Mouse (Mus musculus): ENCODE measurements at regions not wholly inside any gene's neighbourhood (a gene's known extent, or its start where the extent isn't known, plus 50 kb on each side); places are given as distances from the start of the nearest gene placed in this dataset.

- no peaks in the 10 kb centered on the region for H3K36me3 ChIP-seq
- H3K4me1 ChIP-seq: peaks cover 18% of the 10 kb centered on the region; the same call in 1 of the 2 replicates
- no peak overlapping the region for H3K4me3 ChIP-seq
- H3K4me2 ChIP-seq: no peak overlapping the region
- no peak overlapping the region for H3K27ac ChIP-seq
- H3K27me3 ChIP-seq: no peaks in the 10 kb centered on the region
- H3K9me3 ChIP-seq: no peaks in the 10 kb centered on the region
- no peak overlapping the region for H3K9ac ChIP-seq
- no peak for ATAC-seq (ENCODE audit: borderline replicate concordance, extremely low read depth, low FRiP score, low TSS enrichment)
- whole genome bisulfite sequencing: 83% methylated on average over 2 of the region's 2 CpGs
Observed at GRCm38 (mm10) chr4:131205127-131205526, 260.9 kb downstream of the Matn1 start.

GRCm38 (mm10) chr4:131205685-131206084 is 261.5 kb downstream of the Matn1 start:
- Histone ChIP-seq H3K4me1 (peaks cover 18% of the 10 kb centered on the region; the same call in 1 of the 2 replicates), H3K27ac (peak overlapping the region; percentile 74), H3K4me3 (no peak overlapping the region), H3K27me3 (no peaks in the 10 kb centered on the region), H3K4me2 (no peak overlapping the region), H3K9ac (no peak overlapping the region), H3K9me3 (no peaks in the 10 kb centered on the region), H3K36me3 (no peaks in the 10 kb centered on the region)
- 41% methylated on average over 4 of the region's 4 CpGs for WGBS
- no peak for ATAC-seq (ENCODE audit: borderline replicate concordance, extremely low read depth, low FRiP score, low TSS enrichment)

GRCm38 (mm10) chr4:131206181-131206885 is 262.1 kb downstream of the Matn1 start:
- Histone ChIP-seq H3K4me2 (no peak overlapping the region), H3K36me3 (no peaks in the 10 kb centered on the region), H3K9ac (no peak overlapping the region), H3K4me3 (no peak overlapping the region), H3K4me1 (peaks cover 18% of the 10 kb centered on the region; the same call in 1 of the 2 replicates), H3K9me3 (no peaks in the 10 kb centered on the region), H3K27me3 (no peaks in the 10 kb centered on the region), H3K27ac (peak overlapping the region; percentile 74)
- WGBS: 77% methylated on average over 8 of the region's 8 CpGs
- 0 out of 2 replicates have a peak, but pooled peaks have one; percentile 1 for ATAC-seq (ENCODE audit: borderline replicate concordance, extremely low read depth, low FRiP score, low TSS enrichment)

GRCm38 (mm10) chr4:131206886-131207200 is 262.7 kb downstream of the Matn1 start:
- 32% methylated on average over 4 of the region's 4 CpGs for WGBS
- Histone ChIP-seq H3K27me3 (no peaks in the 10 kb centered on the region), H3K27ac (peak overlapping the region; percentile 74), H3K9ac (no peak overlapping the region), H3K4me1 (peaks cover 16% of the 10 kb centered on the region; the same call in 1 of the 2 replicates), H3K4me3 (no peak overlapping the region), H3K9me3 (no peaks in the 10 kb centered on the region), H3K36me3 (no peaks in the 10 kb centered on the region), H3K4me2 (no peak overlapping the region)
- peak; percentile 50; the same call in 1 of the 2 replicates for ATAC-seq (ENCODE audit: borderline replicate concordance, extremely low read depth, low FRiP score, low TSS enrichment)

GRCm38 (mm10) chr4:131207249-131207648 is 263.1 kb downstream of the Matn1 start:
- H3K4me2 ChIP-seq: no peak overlapping the region
- ATAC-seq (ENCODE audit: borderline replicate concordance, extremely low read depth, low FRiP score, low TSS enrichment): no peak
- H3K9me3 ChIP-seq: no peaks in the 10 kb centered on the region
- 57% methylated on average over 2 of the region's 2 CpGs for WGBS
- peaks cover 16% of the 10 kb centered on the region; the same call in 1 of the 2 replicates for H3K4me1 ChIP-seq
- H3K27me3 ChIP-seq: no peaks in the 10 kb centered on the region
- H3K27ac ChIP-seq: no peak overlapping the region
- no peaks in the 10 kb centered on the region for H3K36me3 ChIP-seq
- H3K9ac ChIP-seq: no peak overlapping the region
- no peak overlapping the region for H3K4me3 ChIP-seq

GRCm38 (mm10) chr4:131208166-131208565 is 264.0 kb downstream of the Matn1 start:
- Histone ChIP-seq H3K4me3 (no peak overlapping the region), H3K9me3 (no peaks in the 10 kb centered on the region), H3K4me2 (no peak overlapping the region), H3K4me1 (peaks cover 16% of the 10 kb centered on the region; the same call in 1 of the 2 replicates), H3K36me3 (no peaks in the 10 kb centered on the region), H3K27ac (no peak overlapping the region), H3K9ac (no peak overlapping the region), H3K27me3 (no peaks in the 10 kb centered on the region)
- no peak for ATAC-seq (ENCODE audit: borderline replicate concordance, extremely low read depth, low FRiP score, low TSS enrichment)
- 58% methylated on average over 9 of the region's 9 CpGs for WGBS

- Histone ChIP-seq H3K4me2 (no peak overlapping the region), H3K27ac (no peak overlapping the region), H3K27me3 (no peaks in the 10 kb centered on the region), H3K4me3 (no peak overlapping the region), H3K36me3 (no peaks in the 10 kb centered on the region), H3K4me1 (peaks cover 16% of the 10 kb centered on the region; the same call in 1 of the 2 replicates), H3K9ac (no peak overlapping the region), H3K9me3 (no peaks in the 10 kb centered on the region)
- WGBS: 47% methylated on average over 6 of the region's 6 CpGs
- no peak for ATAC-seq (ENCODE audit: borderline replicate concordance, extremely low read depth, low FRiP score, low TSS enrichment)
Observed at GRCm38 (mm10) chr4:131208637-131209036, 264.5 kb downstream of the Matn1 start.

GRCm38 (mm10) chr4:131212711-131213110 is 268.5 kb downstream of the Matn1 start:
- Histone ChIP-seq H3K4me3 (no peak overlapping the region), H3K9me3 (no peaks in the 10 kb centered on the region), H3K9ac (no peak overlapping the region), H3K4me2 (no peak overlapping the region), H3K4me1 (0 out of 2 replicates have a peak, but pooled peaks cover under 1% of the 10 kb centered on the region), H3K27ac (no peak overlapping the region), H3K36me3 (no peaks in the 10 kb centered on the region), H3K27me3 (no peaks in the 10 kb centered on the region)
- WGBS: 41% methylated on average over 4 of the region's 4 CpGs
- no peak for ATAC-seq (ENCODE audit: borderline replicate concordance, extremely low read depth, low FRiP score, low TSS enrichment)

- Histone ChIP-seq H3K4me3 (no peak overlapping the region), H3K36me3 (no peaks in the 10 kb centered on the region), H3K9me3 (no peaks in the 10 kb centered on the region), H3K4me2 (no peak overlapping the region), H3K27ac (no peak overlapping the region), H3K4me1 (peaks cover 5% of the 10 kb centered on the region; the same call in 1 of the 2 replicates), H3K27me3 (no peaks in the 10 kb centered on the region), H3K9ac (no peak overlapping the region)
- no peak; the same call in 1 of the 2 replicates for ATAC-seq (ENCODE audit: borderline replicate concordance, extremely low read depth, low FRiP score, low TSS enrichment)
- 71% methylated on average over 11 of the region's 11 CpGs for WGBS
Observed at GRCm38 (mm10) chr4:131215682-131216081, 271.5 kb downstream of the Matn1 start.

- no peak overlapping the region for H3K27ac ChIP-seq
- no peak overlapping the region for H3K9ac ChIP-seq
- H3K4me1 ChIP-seq: peaks cover 5% of the 10 kb centered on the region; the same call in 1 of the 2 replicates
- WGBS: 84% methylated on average over 3 of the region's 3 CpGs
- H3K27me3 ChIP-seq: no peaks in the 10 kb centered on the region
- no peak overlapping the region for H3K4me2 ChIP-seq
- no peaks in the 10 kb centered on the region for H3K36me3 ChIP-seq
- H3K9me3 ChIP-seq: no peaks in the 10 kb centered on the region
- H3K4me3 ChIP-seq: no peak overlapping the region
- no peak for ATAC-seq (ENCODE audit: borderline replicate concordance, extremely low read depth, low FRiP score, low TSS enrichment)
Observed at GRCm38 (mm10) chr4:131216361-131216760, 272.2 kb downstream of the Matn1 start.

GRCm38 (mm10) chr4:131217083-131217482 is 272.9 kb downstream of the Matn1 start:
- no peaks in the 10 kb centered on the region for H3K9me3 ChIP-seq
- no peak for ATAC-seq (ENCODE audit: borderline replicate concordance, extremely low read depth, low FRiP score, low TSS enrichment)
- H3K27me3 ChIP-seq: no peaks in the 10 kb centered on the region
- WGBS: 80% methylated on average over 4 of the region's 4 CpGs
- H3K27ac ChIP-seq: peak overlapping the region; percentile 61; the same call in 1 of the 2 replicates
- H3K4me2 ChIP-seq: no peak overlapping the region
- no peak overlapping the region for H3K4me3 ChIP-seq
- no peak overlapping the region for H3K9ac ChIP-seq
- H3K4me1 ChIP-seq: peaks cover 5% of the 10 kb centered on the region; the same call in 1 of the 2 replicates
- H3K36me3 ChIP-seq: no peaks in the 10 kb centered on the region

GRCm38 (mm10) chr4:131217571-131218155 is 273.5 kb downstream of the Matn1 start:
- Histone ChIP-seq H3K4me2 (no peak overlapping the region), H3K27ac (peak overlapping the region; percentile 61), H3K4me1 (peaks cover 5% of the 10 kb centered on the region; the same call in 1 of the 2 replicates), H3K27me3 (no peaks in the 10 kb centered on the region), H3K9me3 (no peaks in the 10 kb centered on the region), H3K9ac (no peak overlapping the region), H3K4me3 (no peak overlapping the region), H3K36me3 (no peaks in the 10 kb centered on the region)
- ATAC-seq (ENCODE audit: borderline replicate concordance, extremely low read depth, low FRiP score, low TSS enrichment): 0 out of 2 replicates have a peak, but pooled peaks have one; percentile 55
- 15% methylated on average over 7 of the region's 7 CpGs for WGBS
